Mouse (Mus musculus): ENCODE measurements around the gene Exoc6. TPM values are rescaled to one million over a fixed set of nuclear protein-coding genes. Genes with fewer than 3 reads are reported as not detected.
A peak's percentile ranks its signal among the peaks of the same experiment; 100 is the strongest.

The Exoc6 gene
- polyA plus RNA-seq, 1 experiment from 2014 or later = 12.6 TPM

DNA sequence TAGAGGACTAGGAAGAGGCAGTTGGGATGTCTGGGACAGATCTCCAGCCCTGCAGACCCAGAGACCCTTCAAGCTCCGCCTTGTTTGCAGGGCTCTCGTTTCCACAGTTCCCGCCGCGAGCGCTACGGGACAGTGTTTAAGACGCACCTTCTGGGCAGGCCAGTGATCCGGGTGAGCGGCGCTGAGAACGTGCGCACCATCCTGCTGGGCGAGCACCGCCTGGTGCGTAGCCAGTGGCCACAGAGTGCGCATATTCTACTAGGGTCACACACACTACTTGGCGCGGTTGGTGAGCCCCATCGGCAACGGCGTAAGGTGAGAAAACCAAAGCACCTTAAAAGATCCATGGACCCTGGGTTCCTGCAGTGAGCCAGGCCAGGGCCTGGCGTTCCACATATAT lies 136.1 kb downstream of the Exoc6 start:
- H3K4me1 ChIP-seq (ENCODE audit: control insufficient read depth, insufficient read depth, low read length) = peaks cover 6% of the 10 kb centered on the region; the same call in 1 of the 2 replicates
- DNase-seq (ENCODE audit: low spot score) (no peak), ATAC-seq (ENCODE audit: insufficient read depth, low FRiP score, low TSS enrichment) (no peak; the same call in 1 of the 2 replicates)
- H3K4me2 ChIP-seq (ENCODE audit: low read depth) = no peak overlapping the region
- H3K27ac ChIP-seq (ENCODE audit: low read depth, low read length) = no peak overlapping the region
- H3K9me3 ChIP-seq (ENCODE audit: control insufficient read depth, low read length) = no peaks in the 10 kb centered on the region
- no peak overlapping the region for H3K9ac ChIP-seq (ENCODE audit: low read length)
- H3K27me3 ChIP-seq (ENCODE audit: control insufficient read depth, insufficient read depth, low read length) = peaks cover 86% of the 10 kb centered on the region
- H3K36me3 ChIP-seq (ENCODE audit: control insufficient read depth, insufficient read depth, low read length) = no peaks in the 10 kb centered on the region
- no peak overlapping the region for H3K4me3 ChIP-seq (ENCODE audit: low read depth, low read length)
- 1% methylated on average over 23 of the region's 23 CpGs for WGBS

- H3K4me2 ChIP-seq (ENCODE audit: low read depth) = no peak overlapping the region
- H3K9ac ChIP-seq (ENCODE audit: low read length) = no peak overlapping the region
- peaks cover 6% of the 10 kb centered on the region; the same call in 1 of the 2 replicates for H3K4me1 ChIP-seq (ENCODE audit: control insufficient read depth, insufficient read depth, low read length)
- no peak overlapping the region for H3K27ac ChIP-seq (ENCODE audit: low read depth, low read length)
- H3K4me3 ChIP-seq (ENCODE audit: low read depth, low read length) = no peak overlapping the region; the same call in 1 of the 2 replicates
- ATAC-seq (ENCODE audit: insufficient read depth, low FRiP score, low TSS enrichment) (no peak), DNase-seq (ENCODE audit: low spot score) (no peak)
- H3K36me3 ChIP-seq (ENCODE audit: control insufficient read depth, insufficient read depth, low read length) = no peaks in the 10 kb centered on the region
- peaks cover 95% of the 10 kb centered on the region for H3K27me3 ChIP-seq (ENCODE audit: control insufficient read depth, insufficient read depth, low read length)
- WGBS = 1% methylated on average over 61 of the region's 62 CpGs
- H3K9me3 ChIP-seq (ENCODE audit: control insufficient read depth, low read length) = no peaks in the 10 kb centered on the region
These were observed 137.0 kb downstream of the Exoc6 start for GRCm38 (mm10) chr19:37686941-37687850.

DNA sequence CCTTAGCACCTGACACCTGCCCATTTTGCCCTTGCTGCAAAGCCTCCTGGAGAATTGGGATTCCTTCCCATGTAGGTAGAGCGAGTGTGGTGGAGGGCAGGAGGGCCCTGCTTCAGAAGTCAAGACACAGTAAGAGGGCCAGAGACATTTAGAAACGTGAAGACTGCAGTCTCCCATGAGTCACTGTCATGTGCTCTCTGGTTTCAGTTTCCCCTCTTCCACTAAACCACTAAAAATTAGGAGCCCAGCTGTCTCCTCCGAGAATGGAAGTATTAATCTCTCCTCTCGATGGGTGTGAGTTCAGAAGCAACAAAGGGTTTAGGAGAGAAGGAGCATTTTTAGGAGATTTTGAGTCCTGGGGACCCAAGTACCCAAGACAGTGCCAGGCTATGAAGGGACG lies 139.3 kb downstream of the Exoc6 start:
- H3K9me3 ChIP-seq (ENCODE audit: control insufficient read depth, low read length) = no peaks in the 10 kb centered on the region
- no peak for DNase-seq (ENCODE audit: low spot score)
- H3K4me1 ChIP-seq (ENCODE audit: control insufficient read depth, insufficient read depth, low read length) = peaks cover 6% of the 10 kb centered on the region; the same call in 1 of the 2 replicates
- no peak overlapping the region for H3K4me3 ChIP-seq (ENCODE audit: low read depth, low read length)
- H3K36me3 ChIP-seq (ENCODE audit: control insufficient read depth, insufficient read depth, low read length) = no peaks in the 10 kb centered on the region
- no peak overlapping the region for H3K9ac ChIP-seq (ENCODE audit: low read length)
- H3K27me3 ChIP-seq (ENCODE audit: control insufficient read depth, insufficient read depth, low read length) = peaks cover 100% of the 10 kb centered on the region
- ATAC-seq (ENCODE audit: insufficient read depth, low FRiP score, low TSS enrichment) = no peak
- no peak overlapping the region for H3K27ac ChIP-seq (ENCODE audit: low read depth, low read length)
- no peak overlapping the region for H3K4me2 ChIP-seq (ENCODE audit: low read depth)
- WGBS = 28% methylated on average over 5 of the region's 5 CpGs

- no peaks in the 10 kb centered on the region for H3K9me3 ChIP-seq (ENCODE audit: control insufficient read depth, low read length)
- H3K4me3 ChIP-seq (ENCODE audit: low read depth, low read length) = 0 out of 2 replicates have a peak overlapping the region, but pooled peaks have one; percentile 4
- H3K36me3 ChIP-seq (ENCODE audit: control insufficient read depth, insufficient read depth, low read length) = no peaks in the 10 kb centered on the region
- peaks cover 100% of the 10 kb centered on the region for H3K27me3 ChIP-seq (ENCODE audit: control insufficient read depth, insufficient read depth, low read length)
- whole genome bisulfite sequencing = 2% methylated on average over 29 of the region's 29 CpGs
- DNase-seq (ENCODE audit: low spot score) = peak; percentile 60
- ATAC-seq (ENCODE audit: insufficient read depth, low FRiP score, low TSS enrichment) = no peak
- peaks cover 7% of the 10 kb centered on the region; the same call in 1 of the 2 replicates for H3K4me1 ChIP-seq (ENCODE audit: control insufficient read depth, insufficient read depth, low read length)
- peak overlapping the region; percentile 25 for H3K4me2 ChIP-seq (ENCODE audit: low read depth)
- H3K9ac ChIP-seq (ENCODE audit: low read length) = no peak overlapping the region
- no peak overlapping the region for H3K27ac ChIP-seq (ENCODE audit: low read depth, low read length)
These were observed 140.5 kb downstream of the Exoc6 start for GRCm38 (mm10) chr19:37690716-37691115.

GRCm38 (mm10) chr19:37692879-37693278 lies 142.7 kb downstream of the Exoc6 start:
- under 1% methylated on average over 40 of the region's 40 CpGs for WGBS
- Histone ChIP-seq H3K4me1 (ENCODE audit: control insufficient read depth, insufficient read depth, low read length) (peaks cover 18% of the 10 kb centered on the region), H3K36me3 (ENCODE audit: control insufficient read depth, insufficient read depth, low read length) (no peaks in the 10 kb centered on the region), H3K4me2 (ENCODE audit: low read depth) (peak overlapping the region; percentile 54), H3K27me3 (ENCODE audit: control insufficient read depth, insufficient read depth, low read length) (peaks cover 100% of the 10 kb centered on the region), H3K27ac (ENCODE audit: low read depth, low read length) (no peak overlapping the region), H3K9ac (ENCODE audit: low read length) (no peak overlapping the region), H3K9me3 (ENCODE audit: control insufficient read depth, low read length) (no peaks in the 10 kb centered on the region), H3K4me3 (ENCODE audit: low read depth, low read length) (peak overlapping the region; percentile 32)
- ATAC-seq (ENCODE audit: insufficient read depth, low FRiP score, low TSS enrichment) = peak; percentile 45; the same call in 1 of the 2 replicates
- peak; percentile 75 for DNase-seq (ENCODE audit: low spot score)

- no peak for DNase-seq (ENCODE audit: low spot score)
- 18% methylated on average over 13 of the region's 13 CpGs for WGBS
- no peak overlapping the region for H3K4me3 ChIP-seq (ENCODE audit: low read depth, low read length)
- H3K4me1 ChIP-seq (ENCODE audit: control insufficient read depth, insufficient read depth, low read length) = peaks cover 28% of the 10 kb centered on the region
- H3K4me2 ChIP-seq (ENCODE audit: low read depth) = no peak overlapping the region
- no peak overlapping the region for H3K27ac ChIP-seq (ENCODE audit: low read depth, low read length)
- no peak for ATAC-seq (ENCODE audit: insufficient read depth, low FRiP score, low TSS enrichment)
- H3K27me3 ChIP-seq (ENCODE audit: control insufficient read depth, insufficient read depth, low read length) = peaks cover 100% of the 10 kb centered on the region
- no peaks in the 10 kb centered on the region for H3K9me3 ChIP-seq (ENCODE audit: control insufficient read depth, low read length)
- no peaks in the 10 kb centered on the region for H3K36me3 ChIP-seq (ENCODE audit: control insufficient read depth, insufficient read depth, low read length)
- H3K9ac ChIP-seq (ENCODE audit: low read length) = no peak overlapping the region
These were observed 144.9 kb downstream of the Exoc6 start for GRCm38 (mm10) chr19:37695146-37695545.

DNA sequence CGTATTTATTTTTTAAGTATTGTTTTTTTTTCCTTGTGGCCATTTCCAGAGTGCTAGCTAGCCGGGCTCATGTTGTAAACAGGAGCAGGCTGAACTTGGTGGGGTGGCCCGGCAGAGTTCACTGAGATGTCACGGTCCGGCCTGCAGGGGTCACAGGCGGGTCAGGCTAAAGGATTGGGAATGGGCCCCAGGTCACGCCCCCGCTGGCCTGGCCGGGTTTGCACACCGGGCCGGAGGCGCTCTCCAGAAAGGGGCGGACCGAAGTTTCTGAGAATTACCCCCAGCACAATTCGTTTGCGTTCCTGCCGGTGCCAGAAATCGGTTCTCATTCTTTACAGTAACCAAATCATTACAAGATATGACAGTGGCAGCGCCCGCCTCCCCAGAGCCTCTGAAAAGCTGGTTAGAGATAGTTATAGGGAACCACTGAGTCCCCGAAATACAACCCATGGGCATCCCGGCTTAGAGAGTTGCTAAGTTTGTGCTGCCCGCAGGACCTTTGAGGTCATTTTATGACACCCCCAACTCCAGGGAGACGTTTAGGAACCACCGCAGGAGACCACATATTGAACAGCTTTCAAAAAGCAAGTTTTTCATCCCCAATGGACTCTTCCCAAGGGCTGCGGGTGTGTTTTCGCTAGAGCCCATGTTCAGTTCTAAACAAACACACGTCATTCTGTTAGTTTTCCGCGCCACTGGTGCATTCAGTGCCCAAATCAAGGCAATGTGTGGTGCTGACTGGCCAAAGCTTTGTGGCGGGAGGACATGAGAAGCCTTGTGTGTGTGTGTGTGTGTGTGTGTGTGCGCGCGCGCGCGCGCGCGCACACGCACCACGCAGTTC lies 145.8 kb downstream of the Exoc6 start:
- Histone ChIP-seq H3K4me3 (ENCODE audit: low read depth, low read length) (peak overlapping the region; percentile 10; the same call in 1 of the 2 replicates), H3K36me3 (ENCODE audit: control insufficient read depth, insufficient read depth, low read length) (no peaks in the 10 kb centered on the region)
- WGBS = under 1% methylated on average over 42 of the region's 42 CpGs

GRCm38 (mm10) chr19:37696603-37697334 lies 146.6 kb downstream of the Exoc6 start:
- Histone ChIP-seq H3K36me3 (ENCODE audit: control insufficient read depth, insufficient read depth, low read length) (no peaks in the 10 kb centered on the region), H3K4me3 (ENCODE audit: low read depth, low read length) (peak overlapping the region; percentile 28; the same call in 1 of the 2 replicates), H3K27ac (ENCODE audit: low read depth, low read length) (no peak overlapping the region), H3K9me3 (ENCODE audit: control insufficient read depth, low read length) (no peaks in the 10 kb centered on the region), H3K27me3 (ENCODE audit: control insufficient read depth, insufficient read depth, low read length) (peaks cover 97% of the 10 kb centered on the region), H3K4me1 (ENCODE audit: control insufficient read depth, insufficient read depth, low read length) (peaks cover 25% of the 10 kb centered on the region), H3K9ac (ENCODE audit: low read length) (no peak overlapping the region), H3K4me2 (ENCODE audit: low read depth) (peak overlapping the region; percentile 52)
- ATAC-seq (ENCODE audit: insufficient read depth, low FRiP score, low TSS enrichment) (no peak), DNase-seq (ENCODE audit: low spot score) (no peak)
- 3% methylated on average over 22 of the region's 22 CpGs for WGBS

More for the DNA sequence above, 145.8 kb downstream of the Exoc6 start:
- H3K4me2 ChIP-seq (ENCODE audit: low read depth) = peak overlapping the region; percentile 24
- H3K9me3 ChIP-seq (ENCODE audit: control insufficient read depth, low read length) = no peaks in the 10 kb centered on the region
- DNase-seq (ENCODE audit: low spot score) (peak; percentile 45), ATAC-seq (ENCODE audit: insufficient read depth, low FRiP score, low TSS enrichment) (no peak)
- peaks cover 25% of the 10 kb centered on the region for H3K4me1 ChIP-seq (ENCODE audit: control insufficient read depth, insufficient read depth, low read length)
- peaks cover 100% of the 10 kb centered on the region for H3K27me3 ChIP-seq (ENCODE audit: control insufficient read depth, insufficient read depth, low read length)
- H3K27ac ChIP-seq (ENCODE audit: low read depth, low read length) = no peak overlapping the region
- no peak overlapping the region for H3K9ac ChIP-seq (ENCODE audit: low read length)

Data from neural tube, embryonic 11.5 days (tissue).